Mouse (Mus musculus): ENCODE measurements around the gene Noct.

- TF ChIP-seq POLR2A (IDR thresholded peaks at IDR 0.05; ENCODE audit: insufficient read depth, low read depth, low read length), result no peak
- TF ChIP-seq CTCF (IDR thresholded peaks at IDR 0.05; ENCODE audit: insufficient read depth, low read depth, low read length), result no peak
Observed at GRCm38 (mm10) chr3:51222302-51222701, 1.9 kb upstream of the Noct start.
